Mouse (Mus musculus): ENCODE measurements around the gene Naga.

DNA sequence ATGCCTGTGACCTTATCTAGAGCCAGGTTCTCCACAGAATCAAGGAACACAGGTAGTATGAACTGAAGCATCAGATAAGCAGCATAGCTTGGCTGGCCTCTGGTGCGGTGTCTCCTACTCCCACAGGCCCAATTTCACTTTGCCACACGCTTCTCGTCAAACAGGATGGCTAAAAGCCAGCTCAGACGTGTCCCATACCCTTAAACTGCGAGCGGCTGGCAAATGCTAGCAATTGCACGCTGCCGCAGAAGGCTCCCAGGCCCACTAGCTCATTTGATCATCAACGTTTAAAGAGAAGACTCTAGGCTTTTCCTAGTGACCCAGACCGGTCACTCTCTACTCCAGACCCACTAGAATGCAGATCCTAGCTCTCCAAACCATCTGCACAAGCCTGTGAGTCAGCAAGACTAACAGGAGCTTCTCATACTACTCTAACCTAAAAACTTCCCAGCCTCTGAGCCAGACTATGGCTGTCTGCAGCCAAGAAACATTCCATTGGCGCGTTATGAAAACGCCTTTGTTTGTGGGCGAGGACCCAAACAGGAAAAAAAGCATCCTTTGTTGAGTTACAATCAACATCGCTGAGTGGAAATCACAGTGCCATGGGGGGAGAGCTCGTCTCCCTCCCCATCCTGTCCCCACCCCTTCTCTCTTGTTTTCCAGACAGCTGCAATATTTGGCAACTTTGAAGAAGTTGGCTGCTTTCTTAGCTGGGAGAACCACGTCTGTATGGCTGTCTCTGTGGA, 37.8 kb upstream of the Naga start:
- TF ChIP-seq CTCF (IDR thresholded peaks at IDR 0.05; ENCODE audit: low read depth, low read length) (no peak), POLR2A (IDR thresholded peaks at IDR 0.05; ENCODE audit: extremely low read depth, insufficient read depth, low read length) (no peak)
